Mouse (Mus musculus): ENCODE data around the gene Ppp2r1b. TPM values are rescaled to one million over a fixed set of nuclear protein-coding genes. Genes with fewer than 3 reads are reported as not detected.

The Ppp2r1b gene
- polyA plus RNA-seq (2012; rRNA removed): 47.9 and 66.7 TPM in 2 replicates

DNA sequence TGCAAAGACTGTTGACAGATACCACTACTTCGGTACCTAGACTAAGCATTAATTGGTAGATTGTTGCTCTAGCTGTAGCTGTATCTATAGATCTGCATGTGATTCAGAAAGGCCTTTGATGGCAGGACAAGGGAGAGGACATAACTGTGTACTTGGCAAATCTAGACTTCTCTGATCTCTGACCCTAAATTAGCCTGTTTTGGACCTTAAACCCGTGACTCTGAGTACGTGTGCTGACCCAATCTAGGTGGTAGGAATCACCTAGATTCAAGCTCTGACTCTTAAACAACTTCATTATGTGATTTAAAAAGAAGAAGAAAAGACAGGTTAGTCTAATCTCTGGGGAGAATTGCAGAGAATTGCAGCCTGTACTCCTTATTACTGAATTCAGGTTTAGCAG is at the start of gene Ppp2r1b:
TSS of gene Ppp2r1b (plus strand) at position 221 of the 400 bp plus-strand sequence.

Other genes starting within 250 kb of the Ppp2r1b start
- gene Sdhd, start 241.5 kb upstream of the Ppp2r1b start, polyA plus RNA-seq (2012; rRNA removed): 135 and 195 TPM in 2 replicates
- gene Timm8b, start 241.4 kb upstream of the Ppp2r1b start, polyA plus RNA-seq (2012; rRNA removed): 232 and 356 TPM in 2 replicates
- gene Pih1d2, start 228.0 kb upstream of the Ppp2r1b start, polyA plus RNA-seq (2012; rRNA removed): 3.7 and 5.6 TPM in 2 replicates
- gene Nkapd1, start 227.8 kb upstream of the Ppp2r1b start, polyA plus RNA-seq (2012; rRNA removed): 25.3 and 25.7 TPM in 2 replicates
- 23.5 and 38.3 TPM in 2 replicates for gene Dlat, start 185.5 kb upstream of the Ppp2r1b start, polyA plus RNA-seq (2012; rRNA removed)
- 14.7 and 22.5 TPM in 2 replicates for gene Dixdc1, start 105.8 kb upstream of the Ppp2r1b start, polyA plus RNA-seq (2012; rRNA removed)
- 0.92 and 2.1 TPM in 2 replicates for gene 2310030G06Rik, start 98.8 kb upstream of the Ppp2r1b start, polyA plus RNA-seq (2012; rRNA removed)
- gene Cryab, start 94.0 kb upstream of the Ppp2r1b start, polyA plus RNA-seq (2012; rRNA removed): 7.3 and 17.7 TPM in 2 replicates
- gene Hspb2, start 92.9 kb upstream of the Ppp2r1b start, polyA plus RNA-seq (2012; rRNA removed): 4.3 and 8.2 TPM in 2 replicates
- gene Fdxacb1, start 77.1 kb upstream of the Ppp2r1b start, polyA plus RNA-seq (2012; rRNA removed): 6.9 and 8.4 TPM in 2 replicates
- gene Alg9, start 70.3 kb upstream of the Ppp2r1b start, polyA plus RNA-seq (2012; rRNA removed): 19.4 and 30.9 TPM in 2 replicates
- gene 1110032A03Rik, start 69.8 kb upstream of the Ppp2r1b start, polyA plus RNA-seq (2012; rRNA removed): 16.9 and 36.4 TPM in 2 replicates
- 10.7 and 12.6 TPM in 2 replicates for gene Sik2, start 163.8 kb downstream of the Ppp2r1b start, polyA plus RNA-seq (2012; rRNA removed)
- not detected in 2 replicates for gene Btg4, start 215.6 kb downstream of the Ppp2r1b start, polyA plus RNA-seq (2012; rRNA removed)
- gene Layn, start 231.8 kb downstream of the Ppp2r1b start, polyA plus RNA-seq (2012; rRNA removed): 1.4 and 1.8 TPM in 2 replicates